Mouse (Mus musculus) cortical plate, adult 2 months (tissue): Measurements from ENCODE around the gene Bicc1. TPM values are rescaled to one million over a fixed set of nuclear protein-coding genes. Genes with fewer than 3 reads are reported as not detected.
A peak's percentile ranks its signal among the peaks of the same experiment; 100 is the strongest.

Experiments
- H3K27ac ChIP-seq: fragments of 200-500 bp; 2 replicates; pipeline ENCODE4 v1.5.1; 2012; ENCODE audit warnings: low read length, control low read depth, inconsistent platforms; ENCODE audit not compliant: insufficient read depth
- H3K4me1 ChIP-seq: fragments of 200-500 bp; 2 replicates; pipeline ENCODE4 v1.6.1; 2011; ENCODE audit warnings: low read length; ENCODE audit not compliant: control insufficient read depth, insufficient read depth
- H3K4me3 ChIP-seq: fragments of 200-500 bp; 2 replicates; pipeline ENCODE4 v1.5.1; 2011; ENCODE audit warnings: mild to moderate bottlenecking, low read length, control low read depth; ENCODE audit not compliant: insufficient read depth
- CTCF ChIP-seq: fragments of 200-500 bp; IDR thresholded peaks from 2 replicates; pipeline ENCODE4 v1.5.1; 2011; ENCODE audit warnings: mild to moderate bottlenecking, control low read depth, low read length; ENCODE audit not compliant: insufficient read depth; ENCODE audit errors: extremely low read depth
- POLR2A ChIP-seq: fragments of 200-500 bp; IDR thresholded peaks from 2 replicates; pipeline ENCODE4 v1.6.1; 2011; ENCODE audit warnings: mild to moderate bottlenecking, low read length, control low read depth; ENCODE audit not compliant: insufficient read depth; ENCODE audit errors: extremely low read depth
- polyA plus RNA-seq: library from polyadenylated mRNA; depleted of rRNA; stranded (reverse); fragments of >200 nt; gene quantifications from 2 replicates; pipeline ENCODE4 v1.2.3, GENCODE M21; 2012

Gene Bicc1
- polyA plus RNA-seq, 1 experiment: 4.1 TPM

GRCm38 (mm10) chr10:71169171-71169570, 9.7 kb upstream of the Bicc1 start:
- Histone ChIP-seq H3K4me1 (no peaks in the 10 kb centered on the region), H3K27ac (no peak overlapping the region), H3K4me3 (no peak overlapping the region)
- TF ChIP-seq POLR2A: no peak
- no peak for TF ChIP-seq CTCF

- H3K4me3 ChIP-seq: no peak overlapping the region
- H3K27ac ChIP-seq: no peak overlapping the region
- TF ChIP-seq POLR2A (no peak), CTCF (no peak)
- peaks cover 1% of the 10 kb centered on the region; the same call in 1 of the 2 replicates for H3K4me1 ChIP-seq
Measured at GRCm38 (mm10) chr10:71160449-71160848, 949 bp upstream of the Bicc1 start.

GRCm38 (mm10) chr10:71158940-71159675, 392 bp downstream of the Bicc1 start:
- H3K27ac ChIP-seq: no peak overlapping the region
- peak overlapping the region; percentile 62 for H3K4me3 ChIP-seq
- peaks cover 1% of the 10 kb centered on the region; the same call in 1 of the 2 replicates for H3K4me1 ChIP-seq
- no peak for TF ChIP-seq POLR2A
- TF ChIP-seq CTCF: no peak

- peaks cover 1% of the 10 kb centered on the region; the same call in 1 of the 2 replicates for H3K4me1 ChIP-seq
- H3K4me3 ChIP-seq: no peak overlapping the region
- H3K27ac ChIP-seq: no peak overlapping the region
- TF ChIP-seq POLR2A: no peak
- no peak for TF ChIP-seq CTCF
Measured at GRCm38 (mm10) chr10:71156569-71156968, 2.9 kb downstream of the Bicc1 start.

- TF ChIP-seq POLR2A (no peak), CTCF (no peak)
- peaks cover 1% of the 10 kb centered on the region; the same call in 1 of the 2 replicates for H3K4me1 ChIP-seq
- H3K4me3 ChIP-seq: no peak overlapping the region
- H3K27ac ChIP-seq: no peak overlapping the region
Measured at GRCm38 (mm10) chr10:71153610-71154009, 5.9 kb downstream of the Bicc1 start.

- H3K4me1 ChIP-seq: peaks cover 1% of the 10 kb centered on the region; the same call in 1 of the 2 replicates
- no peak overlapping the region for H3K4me3 ChIP-seq
- TF ChIP-seq POLR2A: no peak
- no peak for TF ChIP-seq CTCF
- no peak overlapping the region for H3K27ac ChIP-seq
Measured at GRCm38 (mm10) chr10:71153138-71153537, 6.4 kb downstream of the Bicc1 start.

GRCm38 (mm10) chr10:71150486-71150885, 9.0 kb downstream of the Bicc1 start:
- no peaks in the 10 kb centered on the region for H3K4me1 ChIP-seq
- H3K4me3 ChIP-seq: no peak overlapping the region
- no peak overlapping the region for H3K27ac ChIP-seq
- TF ChIP-seq POLR2A: no peak
- no peak for TF ChIP-seq CTCF

GRCm38 (mm10) chr10:71148951-71149603, 10.4 kb downstream of the Bicc1 start:
- Histone ChIP-seq H3K27ac (no peak overlapping the region), H3K4me3 (no peak overlapping the region), H3K4me1 (no peaks in the 10 kb centered on the region)
- TF ChIP-seq CTCF (no peak), POLR2A (no peak)

GRCm38 (mm10) chr10:71148226-71148625, 11.3 kb downstream of the Bicc1 start:
- Histone ChIP-seq H3K4me1 (no peaks in the 10 kb centered on the region), H3K27ac (no peak overlapping the region), H3K4me3 (no peak overlapping the region)
- no peak for TF ChIP-seq CTCF
- TF ChIP-seq POLR2A: no peak
